In genomic region chr1:12466255-12466654, GRCm38 (mm10) we compare ENCODE assay signal across 24 mouse cellular contexts.
"Had no signal": no experiment of that assay in that cellular context is flagged by ENCODE, and none has a peak within 500 bp of the region (broad histone marks: within the 10 kb centered on the region; RNA-seq: fewer than 3 reads in every experiment).

No protein-coding gene starts in this region.

- H3K9ac ChIP-seq: hindbrain, embryonic 12.5 days; hindbrain, embryonic 14.5 days; intestine, embryonic 15.5 days; limb, embryonic 12.5 days had no signal

- H3K27ac ChIP-seq: gastrocnemius, adult 2 months; heart, adult 2 months; hindbrain, embryonic 10.5 days; hindbrain, embryonic 12.5 days; hindbrain, embryonic 14.5 days; intestine, embryonic 15.5 days; layer of hippocampus, adult 2 months; left cerebral cortex, adult 2 months; limb, embryonic 10.5 days; limb, embryonic 12.5 days had no signal

- H3K36me3 ChIP-seq: hindbrain, embryonic 10.5 days; hindbrain, embryonic 12.5 days; intestine, embryonic 15.5 days; limb, embryonic 10.5 days; limb, embryonic 12.5 days had no signal

- H3K4me2 ChIP-seq: hindbrain, embryonic 12.5 days; hindbrain, embryonic 14.5 days; intestine, embryonic 15.5 days; limb, embryonic 12.5 days; liver, embryonic 11.5 days had no signal

- H3K27me3 ChIP-seq: hindbrain, embryonic 12.5 days; intestine, embryonic 15.5 days; limb, embryonic 12.5 days had no signal

- H3K9me3 ChIP-seq: intestine, embryonic 15.5 days; limb, embryonic 10.5 days had no signal

- DNase-seq: gastrocnemius, adult 2 months; gastrocnemius, postnatal 10 days; gastrocnemius, postnatal 25 days; heart, adult 2 months; heart, postnatal 10 days; heart, postnatal 36 days; kidney, adult 18-20 months; kidney, adult 8-10 months; kidney, postnatal 10 days; kidney, postnatal 25 days; kidney, postnatal 4 days; liver had no signal

- H3K4me3 ChIP-seq: gastrocnemius, adult 2 months; heart, adult 2 months; hindbrain, embryonic 10.5 days; hindbrain, embryonic 12.5 days; intestine, embryonic 15.5 days; layer of hippocampus, adult 2 months; left cerebral cortex, adult 2 months; limb, embryonic 10.5 days; limb, embryonic 12.5 days had no signal

- H3K4me1 ChIP-seq: hindbrain, embryonic 10.5 days; hindbrain, embryonic 12.5 days; intestine, embryonic 15.5 days; limb, embryonic 10.5 days; limb, embryonic 12.5 days had no signal

- ATAC-seq: hindbrain, embryonic 16.5 days; inflammation-experienced regulatory T-cells, adult 6 months; intestine, embryonic 15.5 days; intestine, postnatal 0 days had no signal
